Mouse (Mus musculus): Measurements from ENCODE around the gene Zfp36.

The Zfp36 gene

GRCm38 (mm10) chr7:28368276-28368920, 11.7 kb downstream of the Zfp36 start:
- no peak for DNase-seq (ENCODE audit: low read depth)

- no peak for DNase-seq (ENCODE audit: low read depth)
These were observed 12.3 kb downstream of the Zfp36 start for GRCm38 (mm10) chr7:28367663-28368275.

- no peak for DNase-seq (ENCODE audit: low read depth)
These were observed 17.5 kb downstream of the Zfp36 start for GRCm38 (mm10) chr7:28362441-28363060.

DNA sequence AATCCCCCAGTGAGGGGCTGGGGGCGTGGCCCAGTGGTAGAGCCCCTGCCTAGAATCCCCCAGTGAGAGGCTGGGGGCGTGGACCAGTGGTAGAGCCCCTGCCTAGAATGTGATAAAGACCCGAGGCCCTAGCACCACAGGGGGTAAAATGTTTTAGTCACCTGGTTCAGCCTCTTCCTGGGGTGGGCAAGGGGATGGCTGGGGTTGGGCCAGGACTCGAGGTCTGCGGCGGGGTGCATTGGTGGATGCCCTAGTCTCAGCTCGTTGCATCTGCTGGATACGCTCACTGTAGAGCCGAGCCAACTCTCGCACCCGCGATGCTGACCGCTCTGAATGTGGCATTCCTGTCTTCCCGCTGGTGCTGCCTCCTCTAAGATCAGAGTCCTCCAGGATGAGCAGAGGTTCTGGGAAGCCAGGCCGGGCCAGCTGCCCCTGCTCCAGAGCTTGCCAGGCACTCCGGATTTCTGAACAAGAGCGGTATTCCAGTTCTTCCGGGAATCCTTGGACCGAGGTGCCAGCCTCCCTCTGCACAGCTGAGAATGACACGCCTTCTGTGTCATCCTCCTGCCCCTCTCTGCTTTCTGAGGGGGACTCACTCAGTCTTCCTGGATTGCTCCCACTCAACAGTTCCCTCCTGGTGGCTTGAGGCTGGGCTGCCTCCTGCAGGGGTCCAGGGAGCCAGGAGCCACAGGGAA, 18.3 kb downstream of the Zfp36 start:
- no peak for DNase-seq (ENCODE audit: low read depth)

DNA sequence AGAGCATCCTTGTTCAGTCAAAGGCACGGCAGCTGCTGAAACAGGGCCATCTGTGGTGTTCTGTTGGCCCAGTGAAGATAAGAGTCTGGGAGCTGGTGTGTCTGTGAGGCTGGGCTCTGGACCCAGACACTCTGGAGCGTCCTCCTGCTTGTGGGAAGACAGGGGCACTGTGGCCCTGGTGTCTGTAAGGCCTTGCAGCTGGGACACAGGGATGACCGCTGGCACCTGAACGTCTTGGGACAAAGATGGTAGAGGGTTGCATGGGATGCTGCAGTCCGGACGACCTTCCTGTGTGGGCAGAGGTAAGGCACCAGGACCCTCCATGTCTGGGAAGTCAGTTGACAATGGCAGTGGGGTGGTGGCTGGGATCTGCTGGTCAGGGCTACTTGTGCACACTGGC, 19.8 kb downstream of the Zfp36 start:
- DNase-seq (ENCODE audit: low read depth), result no peak

DNA sequence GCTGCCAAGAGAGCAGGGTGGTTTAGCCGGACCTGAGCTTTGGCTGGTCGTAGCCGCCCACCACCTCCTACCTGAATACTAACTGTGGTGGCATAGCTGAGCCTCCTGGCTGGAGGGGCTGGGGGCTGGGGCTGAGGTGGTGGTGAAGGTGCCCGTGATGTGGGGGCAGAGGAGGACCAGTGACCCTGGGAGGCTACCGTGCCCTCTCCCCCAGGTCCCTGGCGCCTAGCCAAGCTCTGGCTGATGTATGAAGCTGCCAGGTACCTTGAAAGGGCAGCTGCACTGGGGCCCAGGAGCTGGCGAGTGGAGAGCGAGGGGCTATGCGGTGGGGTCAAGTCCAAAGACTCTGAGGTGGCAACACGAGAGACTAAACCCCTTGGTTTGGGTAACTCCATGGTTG, 20.2 kb downstream of the Zfp36 start:
- DNase-seq (ENCODE audit: low read depth), result no peak

DNA sequence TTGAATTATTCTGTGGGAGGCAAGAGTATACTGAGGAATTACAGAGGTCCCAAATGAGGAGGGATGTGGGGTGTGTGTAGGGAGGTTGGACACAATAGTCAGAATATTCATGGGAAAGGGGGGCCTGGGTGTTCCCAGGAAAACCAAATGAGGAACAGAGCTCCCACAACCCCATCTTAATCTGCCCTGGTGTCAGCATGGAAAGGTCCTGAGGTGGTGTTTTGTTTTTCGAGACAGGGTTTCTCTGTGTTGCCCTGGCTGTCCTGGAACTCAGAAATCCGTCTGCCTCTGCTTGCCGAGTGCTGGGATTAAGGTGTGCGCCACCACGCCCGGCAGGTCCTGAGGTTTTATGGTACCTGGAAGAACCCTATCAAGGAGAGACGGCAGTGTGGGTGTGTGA, 21.6 kb downstream of the Zfp36 start:
- no peak for DNase-seq (ENCODE audit: low read depth)

DNA sequence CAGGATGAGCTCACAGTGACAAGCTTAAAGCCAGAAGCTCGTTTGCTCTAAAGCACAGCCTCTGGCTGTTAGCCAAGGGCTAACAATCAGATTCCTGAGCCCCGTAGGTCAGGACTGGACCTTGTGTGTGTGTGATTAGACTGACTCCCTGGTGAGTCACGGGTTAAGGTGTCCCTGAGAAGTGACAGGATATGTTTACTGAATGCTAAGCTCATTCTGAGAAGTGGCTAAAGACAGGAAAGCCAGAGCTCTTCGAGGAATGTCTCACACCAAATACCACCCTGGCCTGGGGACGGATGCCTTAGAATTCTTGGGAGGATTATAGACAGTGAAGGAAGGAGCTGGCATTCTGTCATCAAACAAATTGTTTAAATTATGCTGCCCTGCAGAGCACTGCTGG, 22.1 kb downstream of the Zfp36 start:
- no peak for DNase-seq (ENCODE audit: low read depth)

DNA sequence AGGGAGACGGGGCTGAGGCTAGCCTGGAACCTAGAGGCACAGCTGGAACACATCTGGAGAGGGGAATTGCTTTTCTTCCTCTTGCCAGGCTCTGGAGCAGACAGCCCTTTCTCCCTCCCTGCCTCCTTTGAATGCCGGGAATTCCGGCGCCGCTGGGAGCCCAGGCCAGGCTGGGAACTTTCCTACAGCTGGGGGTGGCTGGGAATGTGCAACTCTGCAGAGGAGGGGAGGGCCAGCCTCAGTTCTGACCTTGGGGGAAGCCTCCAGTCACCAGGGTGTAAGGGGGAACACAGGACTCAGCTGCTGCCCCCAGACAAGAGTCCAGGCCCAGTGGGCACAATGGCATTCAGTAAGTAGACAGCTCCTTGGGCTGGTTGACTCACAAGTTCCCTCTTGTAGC, 23.1 kb downstream of the Zfp36 start:
- no peak for DNase-seq (ENCODE audit: low read depth)

- no peak for DNase-seq (ENCODE audit: low read depth)
These were observed 24.8 kb downstream of the Zfp36 start for GRCm38 (mm10) chr7:28355221-28355620.

- no peak for DNase-seq (ENCODE audit: low read depth)
These were observed 25.5 kb downstream of the Zfp36 start for GRCm38 (mm10) chr7:28354596-28354995.

DNA sequence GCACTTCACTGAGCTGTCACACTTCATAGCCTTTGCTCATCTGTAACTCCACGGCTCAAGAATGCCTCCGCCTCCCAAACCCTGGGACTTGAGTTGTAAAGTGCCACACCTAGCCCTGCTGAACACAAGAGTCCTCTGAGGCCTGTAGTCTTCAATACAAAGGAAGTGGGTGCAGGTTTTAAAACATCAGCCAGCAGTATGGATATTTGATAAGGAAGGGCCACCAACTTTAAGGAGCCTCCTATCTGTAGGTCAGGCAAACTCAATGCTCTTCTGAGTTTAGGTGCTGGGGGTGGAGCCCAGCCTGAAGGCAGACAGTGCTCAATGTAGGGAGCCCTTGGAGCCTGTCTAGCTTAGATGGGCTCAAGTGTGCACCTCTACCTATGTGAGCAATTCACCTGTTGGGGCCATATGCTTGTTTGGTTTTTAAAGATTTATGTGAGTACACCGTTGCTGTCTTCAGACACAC, 25.9 kb downstream of the Zfp36 start:
- DNase-seq (ENCODE audit: low read depth), result no peak

DNA sequence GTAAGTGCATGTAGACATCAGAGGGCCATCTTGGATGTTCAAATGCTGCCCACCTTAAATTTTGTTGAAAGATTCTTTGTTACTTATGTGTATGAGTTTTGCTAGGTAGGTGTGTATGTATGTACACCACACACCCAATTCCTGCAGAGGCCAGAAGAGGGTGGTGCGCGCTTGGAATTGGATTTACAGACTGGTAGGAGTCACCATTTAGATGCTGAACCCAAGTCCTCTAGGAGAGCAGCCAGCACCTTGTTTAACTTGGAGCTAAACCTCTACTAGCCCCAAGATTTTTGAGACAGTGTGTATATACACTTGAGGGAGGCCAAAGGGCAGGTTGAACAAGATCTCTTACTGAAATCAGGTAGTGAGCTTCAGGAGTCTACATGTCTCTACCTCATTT, 26.8 kb downstream of the Zfp36 start:
- no peak for DNase-seq (ENCODE audit: low read depth)

GRCm38 (mm10) chr7:28351676-28352191, 28.3 kb downstream of the Zfp36 start:
- DNase-seq (ENCODE audit: low read depth), result no peak

- DNase-seq (ENCODE audit: low read depth), result peak; percentile 95
These were observed 29.7 kb downstream of the Zfp36 start, which contains the start of gene Rps16 for GRCm38 (mm10) chr7:28350155-28350883. TSS of gene Rps16 (plus strand) at chr7:28350652.

- DNase-seq (ENCODE audit: low read depth), result no peak
These were observed 31.5 kb downstream of the Zfp36 start for GRCm38 (mm10) chr7:28348601-28349000.

GRCm38 (mm10) chr7:28347746-28348145, 32.3 kb downstream of the Zfp36 start:
- DNase-seq (ENCODE audit: low read depth), result no peak

GRCm38 (mm10) chr7:28344637-28345036, 35.4 kb downstream of the Zfp36 start:
- peak; percentile 53 for DNase-seq (ENCODE audit: low read depth)

DNA sequence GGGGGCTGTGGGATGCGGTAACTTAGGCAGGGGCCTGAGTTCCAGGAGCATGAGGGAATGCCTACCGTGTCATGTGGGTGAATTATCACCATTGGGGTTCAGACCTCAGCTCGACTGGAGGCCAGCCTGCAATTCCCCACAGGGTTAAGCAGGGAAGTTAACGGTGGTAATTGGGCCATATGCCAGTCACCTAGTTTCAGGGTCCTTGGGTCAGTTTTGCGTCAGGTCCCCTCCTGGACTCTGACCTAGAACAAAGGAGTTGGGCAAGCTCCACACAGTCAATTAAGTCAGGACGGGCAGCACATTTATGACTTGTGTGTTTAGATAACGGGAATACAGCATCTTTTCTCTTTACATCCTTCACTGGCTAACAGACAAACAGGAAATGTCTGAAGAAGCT, 38.7 kb downstream of the Zfp36 start:
- DNase-seq (ENCODE audit: low read depth), result no peak

GRCm38 (mm10) chr7:28339213-28339917, 40.7 kb downstream of the Zfp36 start:
- peak; percentile 63 for DNase-seq (ENCODE audit: low read depth)

All from fibroblast of lung, adult 2 months (primary cell).